Mouse (Mus musculus): ENCODE measurements around the gene St3gal3.

- TF ChIP-seq POLR2A (IDR thresholded peaks at IDR 0.05; ENCODE audit: low read depth, low read length) (no peak), CTCF (IDR thresholded peaks at IDR 0.05; ENCODE audit: extremely low read depth, insufficient read depth, insufficient read length, insufficient replicate concordance) (no peak)
Measured at GRCm38 (mm10) chr4:118040650-118041049, 94.1 kb downstream of the St3gal3 start.
